Mouse (Mus musculus): Measurements from ENCODE around the gene Gm13420. TPM values are rescaled to one million over a fixed set of nuclear protein-coding genes. Genes with fewer than 3 reads are reported as not detected.
"Not testable (repeated sequence)": the region's sequence is repeated elsewhere in the genome, so short reads cannot be mapped to it uniquely, and the experiment has no call there.

Gene Gm13420
- polyA plus RNA-seq, 1 experiment from 2014 or later: not detected

GRCm38 (mm10) chr2:29711038-29711437 lies 40.4 kb downstream of the Gm13420 start:
- 66% methylated on average over 3 of the region's 3 CpGs for WGBS
- H3K4me3 ChIP-seq (ENCODE audit: low read length): no peak overlapping the region
- ATAC-seq (replicated peaks; ENCODE audit: extremely low read depth, insufficient read depth, low FRiP score): no peak
- H3K9me3 ChIP-seq (replicated peaks; ENCODE audit: control insufficient read depth, low read length): no peaks in the 10 kb centered on the region
- H3K4me1 ChIP-seq (ENCODE audit: control insufficient read depth, insufficient read depth, low read length): peaks cover 21% of the 10 kb centered on the region
- no peaks in the 10 kb centered on the region for H3K27me3 ChIP-seq (ENCODE audit: control insufficient read depth, insufficient read depth, low read length)
- H3K4me2 ChIP-seq (ENCODE audit: low read depth, low read length): no peak overlapping the region
- no peak overlapping the region for H3K27ac ChIP-seq (ENCODE audit: low read length)
- H3K9ac ChIP-seq (ENCODE audit: low read length): no peak overlapping the region
- peaks cover 15% of the 10 kb centered on the region for H3K36me3 ChIP-seq (ENCODE audit: control insufficient read depth, insufficient read depth)

- not testable (repeated sequence) for H3K4me3 ChIP-seq (ENCODE audit: low read length); H3K27ac ChIP-seq (ENCODE audit: low read length); ATAC-seq (replicated peaks; ENCODE audit: extremely low read depth, insufficient read depth, low FRiP score); H3K9ac ChIP-seq (ENCODE audit: low read length); H3K27me3 ChIP-seq (ENCODE audit: control insufficient read depth, insufficient read depth, low read length); H3K9me3 ChIP-seq (replicated peaks; ENCODE audit: control insufficient read depth, low read length); H3K4me1 ChIP-seq (ENCODE audit: control insufficient read depth, insufficient read depth, low read length); H3K4me2 ChIP-seq (ENCODE audit: low read depth, low read length)
- 91% methylated on average over 4 of the region's 4 CpGs for WGBS
- H3K36me3 ChIP-seq (ENCODE audit: control insufficient read depth, insufficient read depth): peaks cover 25% of the 10 kb centered on the region
These were observed 43.3 kb downstream of the Gm13420 start for GRCm38 (mm10) chr2:29708209-29708608.

- H3K36me3 ChIP-seq (ENCODE audit: control insufficient read depth, insufficient read depth): peaks cover 28% of the 10 kb centered on the region
- 82% methylated on average over 4 of the region's 4 CpGs for WGBS
These were observed 43.8 kb downstream of the Gm13420 start for GRCm38 (mm10) chr2:29707731-29708130.

GRCm38 (mm10) chr2:29706726-29707620 lies 44.5 kb downstream of the Gm13420 start:
- WGBS: 89% methylated on average over 18 of the region's 18 CpGs
- Histone ChIP-seq H3K27me3 (ENCODE audit: control insufficient read depth, insufficient read depth, low read length) (no peaks in the 10 kb centered on the region), H3K36me3 (ENCODE audit: control insufficient read depth, insufficient read depth) (peaks cover 34% of the 10 kb centered on the region), H3K4me1 (ENCODE audit: control insufficient read depth, insufficient read depth, low read length) (no peaks in the 10 kb centered on the region), H3K4me3 (ENCODE audit: low read length) (no peak overlapping the region), H3K9me3 (replicated peaks; ENCODE audit: control insufficient read depth, low read length) (no peaks in the 10 kb centered on the region), H3K27ac (ENCODE audit: low read length) (no peak overlapping the region), H3K9ac (ENCODE audit: low read length) (no peak overlapping the region), H3K4me2 (ENCODE audit: low read depth, low read length) (no peak overlapping the region)
- no peak for ATAC-seq (replicated peaks; ENCODE audit: extremely low read depth, insufficient read depth, low FRiP score)

More at GRCm38 (mm10) chr2:29707731-29708130, 43.8 kb downstream of the Gm13420 start:
- Histone ChIP-seq H3K9ac (ENCODE audit: low read length) (no peak overlapping the region), H3K9me3 (replicated peaks; ENCODE audit: control insufficient read depth, low read length) (no peaks in the 10 kb centered on the region), H3K4me3 (ENCODE audit: low read length) (no peak overlapping the region), H3K4me2 (ENCODE audit: low read depth, low read length) (no peak overlapping the region), H3K27ac (ENCODE audit: low read length) (no peak overlapping the region), H3K4me1 (ENCODE audit: control insufficient read depth, insufficient read depth, low read length) (no peaks in the 10 kb centered on the region), H3K27me3 (ENCODE audit: control insufficient read depth, insufficient read depth, low read length) (no peaks in the 10 kb centered on the region)
- 0 out of 2 replicates have a peak, but pooled peaks have one; percentile 32 for ATAC-seq (replicated peaks; ENCODE audit: extremely low read depth, insufficient read depth, low FRiP score)

GRCm38 (mm10) chr2:29705493-29705892 lies 46.0 kb downstream of the Gm13420 start:
- no peak overlapping the region for H3K4me2 ChIP-seq (ENCODE audit: low read depth, low read length)
- no peak for ATAC-seq (replicated peaks; ENCODE audit: extremely low read depth, insufficient read depth, low FRiP score)
- no peaks in the 10 kb centered on the region for H3K4me1 ChIP-seq (ENCODE audit: control insufficient read depth, insufficient read depth, low read length)
- no peaks in the 10 kb centered on the region for H3K27me3 ChIP-seq (ENCODE audit: control insufficient read depth, insufficient read depth, low read length)
- H3K9ac ChIP-seq (ENCODE audit: low read length): no peak overlapping the region
- H3K9me3 ChIP-seq (replicated peaks; ENCODE audit: control insufficient read depth, low read length): no peaks in the 10 kb centered on the region
- H3K36me3 ChIP-seq (ENCODE audit: control insufficient read depth, insufficient read depth): peaks cover 37% of the 10 kb centered on the region
- no peak overlapping the region for H3K4me3 ChIP-seq (ENCODE audit: low read length)
- H3K27ac ChIP-seq (ENCODE audit: low read length): no peak overlapping the region
- WGBS: 74% methylated on average over 3 of the region's 3 CpGs

- no peak for ATAC-seq (replicated peaks; ENCODE audit: extremely low read depth, insufficient read depth, low FRiP score)
- Histone ChIP-seq H3K4me1 (ENCODE audit: control insufficient read depth, insufficient read depth, low read length) (no peaks in the 10 kb centered on the region), H3K4me3 (ENCODE audit: low read length) (no peak overlapping the region), H3K4me2 (ENCODE audit: low read depth, low read length) (no peak overlapping the region), H3K9ac (ENCODE audit: low read length) (no peak overlapping the region), H3K36me3 (ENCODE audit: control insufficient read depth, insufficient read depth) (peaks cover 48% of the 10 kb centered on the region), H3K9me3 (replicated peaks; ENCODE audit: control insufficient read depth, low read length) (no peaks in the 10 kb centered on the region), H3K27ac (ENCODE audit: low read length) (no peak overlapping the region), H3K27me3 (ENCODE audit: control insufficient read depth, insufficient read depth, low read length) (no peaks in the 10 kb centered on the region)
- 87% methylated on average over 9 of the region's 9 CpGs for WGBS
These were observed 48.1 kb downstream of the Gm13420 start for GRCm38 (mm10) chr2:29703104-29704081.

GRCm38 (mm10) chr2:29702189-29702588 lies 49.3 kb downstream of the Gm13420 start:
- no peak for ATAC-seq (replicated peaks; ENCODE audit: extremely low read depth, insufficient read depth, low FRiP score)
- Histone ChIP-seq H3K27me3 (ENCODE audit: control insufficient read depth, insufficient read depth, low read length) (no peaks in the 10 kb centered on the region), H3K36me3 (ENCODE audit: control insufficient read depth, insufficient read depth) (peaks cover 46% of the 10 kb centered on the region), H3K4me2 (ENCODE audit: low read depth, low read length) (no peak overlapping the region), H3K4me1 (ENCODE audit: control insufficient read depth, insufficient read depth, low read length) (no peaks in the 10 kb centered on the region), H3K9me3 (replicated peaks; ENCODE audit: control insufficient read depth, low read length) (no peaks in the 10 kb centered on the region), H3K27ac (ENCODE audit: low read length) (no peak overlapping the region), H3K4me3 (ENCODE audit: low read length) (no peak overlapping the region), H3K9ac (ENCODE audit: low read length) (no peak overlapping the region)
- WGBS: 91% methylated on average over 8 of the region's 8 CpGs

- H3K4me3 ChIP-seq (ENCODE audit: low read length): no peak overlapping the region
These were observed 50.1 kb downstream of the Gm13420 start for GRCm38 (mm10) chr2:29701393-29701792.

More at GRCm38 (mm10) chr2:29701393-29701792, 50.1 kb downstream of the Gm13420 start:
- H3K27me3 ChIP-seq (ENCODE audit: control insufficient read depth, insufficient read depth, low read length): no peaks in the 10 kb centered on the region
- no peak overlapping the region for H3K27ac ChIP-seq (ENCODE audit: low read length)
- 81% methylated on average over 6 of the region's 6 CpGs for whole genome bisulfite sequencing
- H3K9me3 ChIP-seq (replicated peaks; ENCODE audit: control insufficient read depth, low read length): no peaks in the 10 kb centered on the region
- peaks cover 39% of the 10 kb centered on the region for H3K36me3 ChIP-seq (ENCODE audit: control insufficient read depth, insufficient read depth)
- no peak overlapping the region for H3K4me2 ChIP-seq (ENCODE audit: low read depth, low read length)
- no peaks in the 10 kb centered on the region for H3K4me1 ChIP-seq (ENCODE audit: control insufficient read depth, insufficient read depth, low read length)
- no peak overlapping the region for H3K9ac ChIP-seq (ENCODE audit: low read length)
- ATAC-seq (replicated peaks; ENCODE audit: extremely low read depth, insufficient read depth, low FRiP score): no peak
